Mouse (Mus musculus) bone marrow macrophage, adult 2 months (primary cell): Measurements from ENCODE around the gene Samd13.

Experiments used
- CTCF ChIP-seq: IDR thresholded peaks from 2 replicates; pipeline ENCODE4 v1.5.1; 2012; ENCODE audit warnings: low read depth, mild to moderate bottlenecking, low read length, moderate library complexity
- POLR2A ChIP-seq: IDR thresholded peaks from 2 replicates; pipeline ENCODE4 v1.6.1; 2012; ENCODE audit warnings: mild to moderate bottlenecking, low read depth, low read length, borderline replicate concordance

DNA sequence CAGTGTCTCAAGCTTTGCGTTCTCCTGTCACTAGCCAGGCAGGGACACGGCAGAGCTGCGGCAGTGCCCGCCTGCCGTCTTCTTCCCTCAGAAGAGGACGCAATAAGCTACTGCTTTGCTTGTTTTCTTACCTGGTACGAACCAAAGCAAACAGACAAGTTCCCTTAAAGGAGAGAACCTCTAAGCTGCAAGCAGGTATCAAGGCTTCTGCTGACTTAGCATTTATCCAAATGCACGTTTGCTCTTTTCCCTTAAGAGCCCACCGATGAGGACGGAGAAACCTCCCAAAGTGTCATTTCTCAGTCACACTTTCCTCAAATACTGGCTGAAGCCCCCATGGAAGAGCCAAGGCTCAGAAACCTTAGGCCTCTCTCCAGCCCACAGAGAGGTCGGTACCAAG lies 46.1 kb upstream of the Samd13 start:
- no peak for TF ChIP-seq CTCF
- TF ChIP-seq POLR2A: no peak
